In genomic region chr3:108231646-108232045, GRCm38 (mm10) we compare ENCODE assay signal across 16 mouse cellular contexts.
"Had no signal": no experiment of that assay in that cellular context is flagged by ENCODE, and none has a peak within 500 bp of the region (broad histone marks: within the 10 kb centered on the region; RNA-seq: fewer than 3 reads in every experiment).

No protein-coding gene starts in this region.

- H3K9ac ChIP-seq: limb, embryonic 13.5 days; liver, embryonic 12.5 days; liver, embryonic 15.5 days; lung, embryonic 15.5 days had no signal

- H3K36me3 ChIP-seq: limb, embryonic 10.5 days; limb, embryonic 13.5 days; liver, embryonic 12.5 days; liver, embryonic 15.5 days; lung, embryonic 15.5 days had no signal

- ATAC-seq: intestine, embryonic 16.5 days; liver, embryonic 12.5 days had no signal

- H3K4me2 ChIP-seq: limb, embryonic 13.5 days; liver, embryonic 12.5 days; liver, embryonic 15.5 days; lung, embryonic 15.5 days; midbrain, embryonic 11.5 days had no signal

- H3K27ac ChIP-seq: layer of hippocampus, adult 2 months; limb, embryonic 10.5 days; limb, embryonic 13.5 days; liver, embryonic 12.5 days; liver, embryonic 15.5 days; lung, embryonic 15.5 days had no signal

- H3K9me3 ChIP-seq: limb, embryonic 10.5 days; limb, embryonic 13.5 days; liver, embryonic 12.5 days; liver, embryonic 15.5 days; lung, embryonic 15.5 days had no signal

- H3K4me3 ChIP-seq: layer of hippocampus, adult 2 months; limb, embryonic 10.5 days; limb, embryonic 13.5 days; liver, embryonic 12.5 days; liver, embryonic 15.5 days; lung, embryonic 15.5 days had no signal

- DNase-seq: layer of hippocampus, adult 9-11 months; liver; lung, adult 18-20 months; lung, postnatal 10 days; lung, postnatal 36 days; midbrain, embryonic 14.5 days; thymus, adult 18-20 months; thymus, postnatal 36 days had no signal
